Mouse (Mus musculus) neural tube, embryonic 15.5 days (tissue): ENCODE results near the gene Ears2. TPM values are rescaled to one million over a fixed set of nuclear protein-coding genes. Genes with fewer than 3 reads are reported as not detected.
"Not testable (repeated sequence)": the region's sequence is repeated elsewhere in the genome, so short reads cannot be mapped to it uniquely, and the experiment has no call there.

Source experiments
- ATAC-seq: fragments of 200-750 bp; cut with Nextera tagmentation; 2 replicates; pipeline ENCODE4 v1.8.0; 2017; ENCODE audit warnings: mild to moderate bottlenecking, moderate TSS enrichment, moderate library complexity; ENCODE audit not compliant: low FRiP score
- H3K27ac ChIP-seq: fragments of 300-500 bp; sonication (generic); replicated peaks from 2 replicates; pipeline ENCODE4 v1.5.1; 2015; ENCODE audit warnings: mild to moderate bottlenecking, inconsistent platforms
- H3K27me3 ChIP-seq: fragments of 300-500 bp; sonication (generic); replicated peaks from 2 replicates; pipeline ENCODE4 v1.6.1; 2015; ENCODE audit warnings: inconsistent platforms
- H3K36me3 ChIP-seq: fragments of 300-500 bp; sonication (generic); 2 replicates; pipeline ENCODE4 v1.6.1; 2015; ENCODE audit warnings: inconsistent platforms
- H3K4me1 ChIP-seq: fragments of 300-500 bp; sonication (generic); 2 replicates; pipeline ENCODE4 v1.6.1; 2015; ENCODE audit warnings: inconsistent platforms
- H3K4me2 ChIP-seq: fragments of 300-500 bp; sonication (generic); 2 replicates; pipeline ENCODE4 v1.6.1; 2015; ENCODE audit warnings: inconsistent platforms, mild to moderate bottlenecking, moderate library complexity
- H3K4me3 ChIP-seq: fragments of 300-500 bp; sonication (generic); replicated peaks from 2 replicates; pipeline ENCODE4 v1.5.1; 2015; ENCODE audit warnings: mild to moderate bottlenecking, inconsistent platforms
- H3K9ac ChIP-seq: fragments of 300-500 bp; sonication (generic); replicated peaks from 2 replicates; pipeline ENCODE4 v1.6.1; 2015; ENCODE audit warnings: mild to moderate bottlenecking, inconsistent platforms
- H3K9me3 ChIP-seq: fragments of 300-500 bp; sonication (generic); replicated peaks from 2 replicates; pipeline ENCODE4 v1.6.1; 2016; ENCODE audit warnings: inconsistent platforms
- WGBS: fragments of 180-500 bp; shearing (Covaris S2); methylation state at CpG from one replicate; pipeline ENCODE4 v1.1.7; 2015; ENCODE audit warnings: mixed read lengths; 5-methylcytosine and 5-hydroxymethylcytosine counted together
- polyA plus RNA-seq: library from polyadenylated mRNA; unstranded; fragments of >200 nt; fragmentation: Nextera tagmentation; extraction: Ambion mirVana; gene quantifications from 2 replicates; pipeline ENCODE4 v1.2.1, GENCODE M21; 2015

The Ears2 gene
- 9.6 and 11.5 TPM in 2 replicates for polyA plus RNA-seq

- peak within 1 kb of the TSS; percentile 79 for H3K4me2 ChIP-seq
- peak; percentile 97 for ATAC-seq
- H3K4me3 ChIP-seq: peak within 1 kb of the TSS; percentile 99
- H3K4me1 ChIP-seq: peaks cover 38% of the 10 kb centered on the region
- H3K27ac ChIP-seq: peak within 1 kb of the TSS; percentile 97
- 0% methylated on average over 57 of the region's 60 CpGs for WGBS
- no peaks in the 10 kb centered on the region for H3K27me3 ChIP-seq
- peaks cover 20% of the 10 kb centered on the region for H3K36me3 ChIP-seq
- H3K9me3 ChIP-seq: no peaks in the 10 kb centered on the region
- peak within 1 kb of the TSS; percentile 98 for H3K9ac ChIP-seq
Observed at GRCm38 (mm10) chr7:122066945-122067516, at the start of gene Ears2, which contains the start of gene Ubfd1. Gene Ears2 (minus strand): TSS chr7:122067263. Gene Ubfd1 (plus strand): TSS chr7:122067175.

DNA sequence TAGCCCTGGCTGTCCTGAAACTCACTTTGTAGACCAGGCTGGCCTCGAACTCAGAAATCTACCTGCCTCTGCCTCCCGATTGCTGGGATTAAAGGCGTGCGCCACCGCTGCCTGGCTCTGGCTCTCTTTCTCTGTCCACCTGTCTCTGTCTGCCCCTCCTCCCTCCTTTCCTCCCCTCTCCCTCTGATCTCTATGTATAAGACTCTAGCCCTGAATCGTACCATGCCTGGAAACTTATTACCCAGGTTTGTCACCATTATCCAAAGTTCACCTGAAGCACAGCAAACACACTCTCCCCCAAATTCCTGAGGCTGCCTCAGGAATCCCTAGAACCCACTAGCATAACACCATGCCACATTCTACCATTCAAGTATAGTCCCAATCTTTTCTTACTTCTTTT is 41.1 kb upstream of the Ears2 start:
- no peak for ATAC-seq
- Histone ChIP-seq H3K9me3 (no peaks in the 10 kb centered on the region), H3K4me3 (no peak overlapping the region), H3K4me1 (no peaks in the 10 kb centered on the region), H3K27me3 (no peaks in the 10 kb centered on the region), H3K9ac (no peak overlapping the region), H3K36me3 (peaks cover 8% of the 10 kb centered on the region; the same call in 1 of the 2 replicates), H3K27ac (no peak overlapping the region), H3K4me2 (no peak overlapping the region)
- WGBS: 96% methylated on average over 6 of the region's 6 CpGs

- Histone ChIP-seq H3K9ac (peak within 1 kb of the TSS; percentile 89), H3K27me3 (no peaks in the 10 kb centered on the region), H3K9me3 (no peaks in the 10 kb centered on the region), H3K4me3 (peak within 1 kb of the TSS; percentile 69), H3K4me1 (peaks cover 28% of the 10 kb centered on the region), H3K4me2 (peak within 1 kb of the TSS; percentile 82), H3K36me3 (peaks cover 17% of the 10 kb centered on the region), H3K27ac (peak within 1 kb of the TSS; percentile 75)
- under 1% methylated on average over 38 of the region's 43 CpGs for WGBS
- ATAC-seq: peak; percentile 99
Observed at GRCm38 (mm10) chr7:122101747-122102244, 34.7 kb upstream of the Ears2 start, which contains the start of gene Ndufab1. Gene Ndufab1 (minus strand): TSS chr7:122101886.

DNA sequence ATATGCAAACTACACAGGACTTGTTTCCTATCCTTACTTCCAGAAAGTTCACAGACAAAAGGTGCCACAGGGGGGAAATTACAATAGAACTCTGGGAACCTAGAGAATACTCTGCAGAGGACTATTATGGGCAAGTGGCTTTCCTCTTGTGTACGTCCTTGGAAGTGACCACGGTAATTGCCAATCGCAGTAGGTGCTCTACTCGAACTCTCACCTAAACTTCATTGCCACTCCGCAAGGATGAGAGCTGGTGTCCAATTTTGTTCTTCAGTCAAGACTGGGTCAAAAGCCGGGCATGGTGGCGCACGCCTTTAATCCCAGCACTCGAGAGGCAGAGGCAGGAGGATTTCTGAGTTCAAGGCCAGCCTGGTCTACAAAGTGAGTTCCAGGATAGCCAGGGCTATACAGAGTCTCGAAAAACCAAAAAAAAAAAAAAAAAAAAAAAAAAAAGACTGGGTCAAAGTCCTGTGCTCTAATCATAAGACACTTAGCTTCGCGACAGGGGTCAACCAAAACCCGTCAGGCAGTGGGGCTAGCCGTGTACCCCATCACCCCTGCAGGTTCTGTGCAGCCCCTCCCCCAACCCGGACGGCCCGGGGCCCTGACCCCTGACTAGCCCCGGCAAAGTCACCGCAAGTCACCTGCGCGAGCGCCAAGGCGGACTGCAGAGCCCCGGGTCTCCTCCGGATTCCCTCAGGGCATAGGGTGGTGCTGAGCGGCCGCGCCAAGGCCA is 34.1 kb upstream of the Ears2 start:
- 9% methylated on average over 22 of the region's 28 CpGs for WGBS
- peaks cover 23% of the 10 kb centered on the region for H3K36me3 ChIP-seq
- H3K4me2 ChIP-seq: peak overlapping the region; percentile 82
- peak overlapping the region; percentile 72; the same call in 1 of the 2 replicates for H3K27ac ChIP-seq
- not testable (repeated sequence) for H3K9me3 ChIP-seq, H3K27me3 ChIP-seq
- H3K9ac ChIP-seq: peak overlapping the region; percentile 89
- peak; percentile 72 for ATAC-seq
- peak overlapping the region; percentile 69 for H3K4me3 ChIP-seq
- peaks cover 28% of the 10 kb centered on the region for H3K4me1 ChIP-seq

DNA sequence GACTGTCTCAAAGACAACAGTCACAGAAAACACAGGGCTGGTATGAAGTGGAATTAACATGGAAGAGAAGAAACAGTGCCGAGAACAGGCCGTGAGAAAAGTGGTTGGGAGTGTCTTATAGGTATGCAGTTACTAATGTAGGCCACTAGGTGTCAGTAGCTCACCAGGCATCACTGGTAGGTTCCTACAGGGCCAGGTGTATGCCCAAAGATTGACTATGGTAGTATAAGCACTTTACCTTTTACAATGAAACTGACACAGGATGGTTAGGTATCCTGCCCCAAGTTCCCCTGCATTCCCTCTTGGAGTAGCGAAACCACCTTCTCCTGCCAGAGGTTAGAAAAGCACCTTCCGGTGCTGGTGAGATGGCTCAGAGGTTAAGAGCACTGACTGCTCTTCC is 32.2 kb upstream of the Ears2 start:
- Histone ChIP-seq H3K4me2 (no peak overlapping the region), H3K9ac (no peak overlapping the region), H3K4me1 (peaks cover 28% of the 10 kb centered on the region), H3K27ac (no peak overlapping the region), H3K4me3 (no peak overlapping the region), H3K27me3 (no peaks in the 10 kb centered on the region), H3K9me3 (no peaks in the 10 kb centered on the region), H3K36me3 (peaks cover 42% of the 10 kb centered on the region)
- ATAC-seq: no peak
- 56% methylated on average over 4 of the region's 4 CpGs for WGBS

DNA sequence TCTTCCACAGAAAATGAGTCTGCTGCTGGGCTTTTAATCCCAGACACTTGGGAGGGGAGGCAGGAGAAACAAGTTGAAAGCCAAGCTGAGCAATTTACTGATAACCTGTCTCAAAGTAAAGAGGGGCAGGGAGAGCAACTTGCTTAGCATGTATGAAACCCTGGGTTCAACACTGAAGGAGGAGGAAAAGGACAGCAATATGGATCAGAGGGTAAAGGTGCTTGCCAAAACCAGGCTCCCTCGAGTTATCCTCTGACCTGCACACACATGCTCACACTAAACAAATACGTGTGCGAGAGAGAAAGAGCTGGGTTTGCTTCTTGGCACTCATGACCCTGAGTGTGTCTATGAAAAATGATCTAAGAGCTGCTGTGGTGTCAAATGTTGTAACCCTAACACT is 30.9 kb upstream of the Ears2 start:
- Histone ChIP-seq H3K4me2 (no peak overlapping the region), H3K4me1 (peaks cover 28% of the 10 kb centered on the region), H3K36me3 (peaks cover 45% of the 10 kb centered on the region), H3K27ac (no peak overlapping the region), H3K4me3 (no peak overlapping the region), H3K9ac (no peak overlapping the region), H3K9me3 (no peaks in the 10 kb centered on the region), H3K27me3 (no peaks in the 10 kb centered on the region)
- WGBS: 94% methylated on average over 3 of the region's 3 CpGs
- ATAC-seq: no peak

DNA sequence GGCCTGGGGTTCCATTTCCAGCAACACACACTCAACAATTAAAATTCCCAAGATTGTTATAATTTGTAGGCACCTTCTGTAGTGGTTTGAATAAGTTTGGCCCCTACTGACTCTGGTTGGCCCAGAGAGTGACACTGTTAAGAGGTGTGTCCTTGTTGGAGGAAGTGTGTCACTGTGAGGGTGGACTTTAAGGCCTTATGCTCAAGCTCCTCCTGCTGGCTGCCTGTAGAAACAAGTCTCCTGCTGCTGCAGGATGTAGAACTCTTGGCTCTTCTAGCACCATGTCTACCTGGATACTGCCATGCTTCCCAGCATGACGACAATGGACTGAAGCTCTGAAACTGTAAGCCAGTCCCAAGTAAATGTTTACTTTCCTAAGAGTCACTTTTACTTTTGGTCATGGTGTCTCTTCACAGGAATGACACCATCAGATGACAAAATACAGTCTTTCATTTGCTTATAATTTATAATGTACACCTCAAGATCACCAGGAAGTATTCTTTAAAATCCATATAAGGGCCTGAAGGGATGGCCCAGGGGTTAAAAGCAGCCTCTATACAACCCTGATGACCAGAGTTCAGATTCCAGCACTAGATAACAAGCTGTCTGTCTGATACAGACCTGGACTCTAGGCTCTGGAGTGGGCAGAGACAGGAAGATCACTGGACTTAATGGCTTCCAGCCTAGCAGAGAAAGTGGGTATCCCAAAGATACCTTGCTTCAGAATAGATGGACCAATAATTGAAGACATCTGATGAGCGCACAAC is 27.7 kb upstream of the Ears2 start:
- Histone ChIP-seq H3K9me3 (no peaks in the 10 kb centered on the region), H3K4me1 (peaks cover 8% of the 10 kb centered on the region), H3K36me3 (peaks cover 74% of the 10 kb centered on the region), H3K4me2 (no peak overlapping the region), H3K27ac (no peak overlapping the region), H3K4me3 (no peak overlapping the region), H3K9ac (no peak overlapping the region), H3K27me3 (no peaks in the 10 kb centered on the region)
- no peak for ATAC-seq
- 100% methylated on average over 2 of the region's 2 CpGs for WGBS

GRCm38 (mm10) chr7:122087195-122087982 is 20.3 kb upstream of the Ears2 start:
- Histone ChIP-seq H3K36me3 (peaks cover 75% of the 10 kb centered on the region), H3K4me3 (no peak overlapping the region), H3K27me3 (no peaks in the 10 kb centered on the region), H3K9me3 (no peaks in the 10 kb centered on the region), H3K4me2 (no peak overlapping the region), H3K4me1 (no peaks in the 10 kb centered on the region), H3K27ac (no peak overlapping the region), H3K9ac (no peak overlapping the region)
- ATAC-seq: no peak
- 93% methylated on average over 11 of the region's 11 CpGs for WGBS

GRCm38 (mm10) chr7:122081071-122081470 is 14.0 kb upstream of the Ears2 start:
- Histone ChIP-seq H3K27me3 (no peaks in the 10 kb centered on the region), H3K27ac (no peak overlapping the region), H3K9me3 (no peaks in the 10 kb centered on the region), H3K9ac (no peak overlapping the region), H3K4me3 (no peak overlapping the region), H3K36me3 (peaks cover 74% of the 10 kb centered on the region), H3K4me2 (no peak overlapping the region), H3K4me1 (no peaks in the 10 kb centered on the region)
- WGBS: 97% methylated on average over 1 of the region's 1 CpGs
- ATAC-seq: no peak

- 94% methylated on average over 8 of the region's 8 CpGs for WGBS
- peaks cover 79% of the 10 kb centered on the region for H3K36me3 ChIP-seq
Observed at GRCm38 (mm10) chr7:122079798-122080554, 12.9 kb upstream of the Ears2 start.

More at GRCm38 (mm10) chr7:122079798-122080554, 12.9 kb upstream of the Ears2 start:
- H3K9me3 ChIP-seq: no peaks in the 10 kb centered on the region
- H3K27me3 ChIP-seq: no peaks in the 10 kb centered on the region
- ATAC-seq: no peak
- no peak overlapping the region for H3K4me2 ChIP-seq
- no peaks in the 10 kb centered on the region for H3K4me1 ChIP-seq
- H3K4me3 ChIP-seq: no peak overlapping the region
- no peak overlapping the region for H3K27ac ChIP-seq
- H3K9ac ChIP-seq: no peak overlapping the region
